Mouse (Mus musculus) erythroblast, embryonic 14.5 days (primary cell): ENCODE measurements around the gene Uhrf1bp1l.

ENCODE experiments used
- GATA1 ChIP-seq: IDR thresholded peaks from 2 replicates; pipeline ENCODE4 v1.6.1; 2012; ENCODE audit warnings: low read length, inconsistent platforms, mixed read lengths
- TAL1 ChIP-seq: IDR thresholded peaks from 3 replicates; pipeline ENCODE4 v1.6.1; 2012; ENCODE audit warnings: low read length, inconsistent platforms, mixed read lengths

DNA sequence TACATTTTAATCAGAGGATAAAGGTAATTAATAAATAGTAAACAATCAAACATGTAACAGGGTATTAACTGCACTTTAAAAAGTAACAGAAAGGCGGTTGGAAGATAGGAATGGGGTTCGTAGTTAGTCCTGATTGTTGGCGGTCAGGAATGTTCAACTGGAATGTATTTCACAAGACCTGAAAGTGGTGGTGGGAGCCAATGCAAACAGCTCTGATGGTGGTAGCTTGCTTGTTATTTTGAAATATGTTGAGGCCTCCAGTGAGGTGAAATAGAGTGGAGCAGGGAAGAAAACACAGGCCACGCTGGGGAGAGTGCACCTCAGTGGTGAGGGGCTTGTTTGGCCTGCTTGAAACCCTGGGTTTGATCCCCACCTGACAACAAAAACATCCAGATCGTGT, 6.3 kb downstream of the Uhrf1bp1l start:
- TF ChIP-seq GATA1 (no peak), TAL1 (no peak)
